Mouse (Mus musculus) left cerebral cortex, adult 11 months (tissue): ENCODE results near the gene Marc1.

Source experiments
- DNase-seq: peaks from one replicate; pipeline ENCODE4 v3.0.0; 2022; ENCODE audit warnings: low spot score

The Marc1 gene

GRCm38 (mm10) chr1:184810780-184811575 lies at the start of gene Marc1:
TSS of gene Marc1 (minus strand) at chr1:184811313.
- no peak for DNase-seq

GRCm38 (mm10) chr1:184860276-184860675 lies 49.2 kb upstream of the Marc1 start:
- no peak for DNase-seq

GRCm38 (mm10) chr1:184858253-184858652 lies 47.1 kb upstream of the Marc1 start:
- DNase-seq: no peak

- no peak for DNase-seq
Measured at GRCm38 (mm10) chr1:184857216-184857615, 46.1 kb upstream of the Marc1 start.

- no peak for DNase-seq
Measured at GRCm38 (mm10) chr1:184853922-184854321, 42.8 kb upstream of the Marc1 start.

GRCm38 (mm10) chr1:184853339-184853738 lies 42.2 kb upstream of the Marc1 start:
- DNase-seq: no peak

- peak; percentile 78 for DNase-seq
Measured at GRCm38 (mm10) chr1:184851741-184852618, 40.9 kb upstream of the Marc1 start.

GRCm38 (mm10) chr1:184851166-184851565 lies 40.1 kb upstream of the Marc1 start:
- no peak for DNase-seq

GRCm38 (mm10) chr1:184846973-184847372 lies 35.9 kb upstream of the Marc1 start:
- DNase-seq: no peak

- no peak for DNase-seq
Measured at GRCm38 (mm10) chr1:184846092-184846750, 35.1 kb upstream of the Marc1 start, which contains the start of gene Marc2. TSS of gene Marc2 (minus strand) at chr1:184846451.

GRCm38 (mm10) chr1:184845111-184846071 lies 34.3 kb upstream of the Marc1 start:
- DNase-seq: peak; percentile 68

GRCm38 (mm10) chr1:184844326-184845066 lies 33.4 kb upstream of the Marc1 start:
- no peak for DNase-seq

- DNase-seq: no peak
Measured at GRCm38 (mm10) chr1:184837649-184838048, 26.5 kb upstream of the Marc1 start.

GRCm38 (mm10) chr1:184836350-184836749 lies 25.2 kb upstream of the Marc1 start:
- DNase-seq: no peak

GRCm38 (mm10) chr1:184833499-184833898 lies 22.4 kb upstream of the Marc1 start:
- no peak for DNase-seq

GRCm38 (mm10) chr1:184832211-184832610 lies 21.1 kb upstream of the Marc1 start:
- DNase-seq: no peak

- no peak for DNase-seq
Measured at GRCm38 (mm10) chr1:184829897-184830296, 18.8 kb upstream of the Marc1 start.

GRCm38 (mm10) chr1:184827175-184827701 lies 16.1 kb upstream of the Marc1 start:
- DNase-seq: no peak

GRCm38 (mm10) chr1:184825093-184825492 lies 14.0 kb upstream of the Marc1 start:
- DNase-seq: no peak

- peak; percentile 76 for DNase-seq
Measured at GRCm38 (mm10) chr1:184824439-184824851, 13.3 kb upstream of the Marc1 start.
